Mouse (Mus musculus) midbrain, embryonic 14.5 days (tissue): Measurements from ENCODE around the gene Fam8a1. TPM values are rescaled to one million over a fixed set of nuclear protein-coding genes. Genes with fewer than 3 reads are reported as not detected.

ENCODE experiments used
- ATAC-seq: fragments of 200-750 bp; cut with Nextera tagmentation; 2 replicates; pipeline ENCODE4 v1.8.0; 2017; ENCODE audit warnings: moderate number of reproducible peaks, moderate library complexity; ENCODE audit not compliant: low FRiP score, low TSS enrichment
- DNase-seq: peaks from one replicate; pipeline ENCODE4 v3.0.0-alpha.2; 2015
- H3K27ac ChIP-seq: fragments of 300-500 bp; sonication (generic); replicated peaks from 2 replicates; pipeline ENCODE4 v1.5.1; 2014; ENCODE audit warnings: mild to moderate bottlenecking, low read depth, low read length, moderate library complexity
- H3K27me3 ChIP-seq: fragments of 300-500 bp; sonication (generic); 2 replicates; pipeline ENCODE4 v1.6.1; 2014; ENCODE audit warnings: low read length, control low read depth, mixed read lengths; ENCODE audit not compliant: control insufficient read depth, insufficient read depth
- H3K36me3 ChIP-seq: fragments of 300-500 bp; sonication (generic); 2 replicates; pipeline ENCODE4 v1.6.1; 2014; ENCODE audit warnings: low read length, control low read depth; ENCODE audit not compliant: control insufficient read depth, insufficient read depth
- H3K4me1 ChIP-seq: fragments of 300-500 bp; sonication (generic); 2 replicates; pipeline ENCODE4 v1.6.1; 2014; ENCODE audit warnings: mild to moderate bottlenecking, antibody characterized with exemption, low read length, control low read depth; ENCODE audit not compliant: control insufficient read depth, insufficient read depth
- H3K4me2 ChIP-seq: fragments of 300-500 bp; sonication (generic); 2 replicates; pipeline ENCODE4 v1.6.1; 2014; ENCODE audit warnings: mild to moderate bottlenecking, low read length, moderate library complexity
- H3K4me3 ChIP-seq: fragments of 300-500 bp; sonication (generic); replicated peaks from 2 replicates; pipeline ENCODE4 v1.5.1; 2014; ENCODE audit warnings: low read depth, low read length
- H3K9ac ChIP-seq: fragments of 300-500 bp; sonication (generic); replicated peaks from 2 replicates; pipeline ENCODE4 v1.6.1; 2014; ENCODE audit warnings: mild to moderate bottlenecking, low read length, moderate library complexity
- H3K9me3 ChIP-seq: fragments of 300-500 bp; sonication (generic); 2 replicates; pipeline ENCODE4 v1.6.1; 2016; ENCODE audit warnings: low read length, control low read depth, mixed read lengths; ENCODE audit not compliant: control insufficient read depth
- WGBS: fragments of 180-500 bp; shearing (Covaris S2); extraction: QIAGEN DNeasy Blood & Tissue Kit; methylation state at CpG from one replicate; pipeline ENCODE4 v1.1.7; 2014; 5-methylcytosine and 5-hydroxymethylcytosine counted together
- polyA plus RNA-seq: library from polyadenylated mRNA; unstranded; fragments of >200 nt; fragmentation: Nextera tagmentation; extraction: Ambion mirVana; gene quantifications from 2 replicates; pipeline ENCODE4 v1.2.1, GENCODE M21; 2014

Fam8a1 gene
- polyA plus RNA-seq, 1 experiment from 2014 or later: 19.2 TPM

GRCm38 (mm10) chr13:46634133-46634488 is 35.2 kb upstream of the Fam8a1 start:
- WGBS: 15% methylated on average over 6 of the region's 6 CpGs
- peak; percentile 73; the same call in 1 of the 2 replicates for ATAC-seq
- peak overlapping the region; percentile 18 for H3K4me3 ChIP-seq
- peak overlapping the region; percentile 40; the same call in 1 of the 2 replicates for H3K9ac ChIP-seq
- H3K27me3 ChIP-seq: no peaks in the 10 kb centered on the region
- peak overlapping the region; percentile 82 for H3K27ac ChIP-seq
- DNase-seq: peak; percentile 80
- peaks cover 23% of the 10 kb centered on the region for H3K4me1 ChIP-seq
- H3K4me2 ChIP-seq: peak overlapping the region; percentile 52
- no peaks in the 10 kb centered on the region for H3K9me3 ChIP-seq
- H3K36me3 ChIP-seq: no peaks in the 10 kb centered on the region

- no peaks in the 10 kb centered on the region for H3K36me3 ChIP-seq
- WGBS: 89% methylated on average over 10 of the region's 10 CpGs
- H3K9me3 ChIP-seq: no peaks in the 10 kb centered on the region
- DNase-seq (no peak), ATAC-seq (no peak)
- H3K27ac ChIP-seq: no peak overlapping the region
- H3K4me2 ChIP-seq: no peak overlapping the region
- H3K4me1 ChIP-seq: no peaks in the 10 kb centered on the region
- no peak overlapping the region for H3K4me3 ChIP-seq
- H3K9ac ChIP-seq: no peak overlapping the region
- H3K27me3 ChIP-seq: no peaks in the 10 kb centered on the region
These were observed 28.5 kb upstream of the Fam8a1 start for GRCm38 (mm10) chr13:46640608-46641468.

- no peak overlapping the region for H3K4me2 ChIP-seq
- H3K36me3 ChIP-seq: no peaks in the 10 kb centered on the region
- H3K27ac ChIP-seq: no peak overlapping the region
- no peaks in the 10 kb centered on the region for H3K9me3 ChIP-seq
- no peak overlapping the region for H3K4me3 ChIP-seq
- no peaks in the 10 kb centered on the region for H3K27me3 ChIP-seq
- DNase-seq (no peak), ATAC-seq (no peak)
- H3K9ac ChIP-seq: no peak overlapping the region
- 91% methylated on average over 4 of the region's 4 CpGs for WGBS
- no peaks in the 10 kb centered on the region for H3K4me1 ChIP-seq
These were observed 27.0 kb upstream of the Fam8a1 start for GRCm38 (mm10) chr13:46642318-46642717.

GRCm38 (mm10) chr13:46644175-46644574 is 25.1 kb upstream of the Fam8a1 start:
- no peaks in the 10 kb centered on the region for H3K27me3 ChIP-seq
- DNase-seq (no peak), ATAC-seq (no peak)
- no peak overlapping the region for H3K27ac ChIP-seq
- no peaks in the 10 kb centered on the region for H3K9me3 ChIP-seq
- 96% methylated on average over 6 of the region's 6 CpGs for WGBS
- no peaks in the 10 kb centered on the region for H3K4me1 ChIP-seq
- no peak overlapping the region for H3K4me3 ChIP-seq
- no peaks in the 10 kb centered on the region for H3K36me3 ChIP-seq
- no peak overlapping the region for H3K4me2 ChIP-seq
- H3K9ac ChIP-seq: no peak overlapping the region

GRCm38 (mm10) chr13:46645476-46645875 is 23.8 kb upstream of the Fam8a1 start:
- 72% methylated on average over 6 of the region's 6 CpGs for WGBS
- no peak for ATAC-seq

GRCm38 (mm10) chr13:46651853-46652252 is 17.5 kb upstream of the Fam8a1 start:
- H3K36me3 ChIP-seq: no peaks in the 10 kb centered on the region
- H3K4me3 ChIP-seq: no peak overlapping the region
- no peak overlapping the region for H3K4me2 ChIP-seq
- no peaks in the 10 kb centered on the region for H3K9me3 ChIP-seq
- DNase-seq (no peak), ATAC-seq (no peak)
- WGBS: 91% methylated on average over 7 of the region's 7 CpGs
- H3K27ac ChIP-seq: no peak overlapping the region
- no peak overlapping the region for H3K9ac ChIP-seq
- no peaks in the 10 kb centered on the region for H3K27me3 ChIP-seq
- H3K4me1 ChIP-seq: no peaks in the 10 kb centered on the region

More at GRCm38 (mm10) chr13:46645476-46645875, 23.8 kb upstream of the Fam8a1 start:
- DNase-seq: no peak
- Histone ChIP-seq H3K27ac (no peak overlapping the region), H3K9ac (no peak overlapping the region), H3K36me3 (no peaks in the 10 kb centered on the region), H3K4me1 (no peaks in the 10 kb centered on the region), H3K4me2 (no peak overlapping the region), H3K9me3 (no peaks in the 10 kb centered on the region), H3K27me3 (no peaks in the 10 kb centered on the region), H3K4me3 (no peak overlapping the region)

- Histone ChIP-seq H3K4me3 (no peak overlapping the region), H3K9me3 (no peaks in the 10 kb centered on the region), H3K4me1 (no peaks in the 10 kb centered on the region), H3K4me2 (no peak overlapping the region), H3K9ac (no peak overlapping the region), H3K36me3 (no peaks in the 10 kb centered on the region), H3K27ac (no peak overlapping the region), H3K27me3 (no peaks in the 10 kb centered on the region)
- 89% methylated on average over 7 of the region's 7 CpGs for WGBS
- no peak for ATAC-seq
- no peak for DNase-seq
These were observed 16.7 kb upstream of the Fam8a1 start for GRCm38 (mm10) chr13:46652671-46653070.

- H3K36me3 ChIP-seq: no peaks in the 10 kb centered on the region
- H3K27ac ChIP-seq: no peak overlapping the region
- WGBS: 73% methylated on average over 4 of the region's 4 CpGs
- no peak overlapping the region for H3K4me2 ChIP-seq
- H3K4me1 ChIP-seq: no peaks in the 10 kb centered on the region
- ATAC-seq (no peak), DNase-seq (no peak)
- H3K9ac ChIP-seq: no peak overlapping the region
- H3K9me3 ChIP-seq: no peaks in the 10 kb centered on the region
- H3K4me3 ChIP-seq: no peak overlapping the region
- H3K27me3 ChIP-seq: no peaks in the 10 kb centered on the region
These were observed 15.7 kb upstream of the Fam8a1 start for GRCm38 (mm10) chr13:46653671-46654070.

- Histone ChIP-seq H3K4me2 (no peak overlapping the region), H3K27me3 (no peaks in the 10 kb centered on the region), H3K4me1 (no peaks in the 10 kb centered on the region), H3K4me3 (no peak overlapping the region), H3K27ac (no peak overlapping the region), H3K9me3 (no peaks in the 10 kb centered on the region), H3K36me3 (no peaks in the 10 kb centered on the region), H3K9ac (no peak overlapping the region)
- ATAC-seq: no peak
- WGBS: 86% methylated on average over 5 of the region's 5 CpGs
- no peak for DNase-seq
These were observed 14.8 kb upstream of the Fam8a1 start for GRCm38 (mm10) chr13:46654566-46654965.
